ENCODE assay signal across 8 mouse cellular contexts in genomic region chr6:124379331-124379730, GRCm38 (mm10). TPM values are rescaled to one million over a fixed set of nuclear protein-coding genes. Genes with fewer than 3 reads are reported as not detected.
A peak's percentile ranks its signal among the peaks of the same experiment; 100 is the strongest.
DNase-seq lines count a peak whose midpoint lies in the region; ATAC-seq lines count a peak whose summit lies in the region.

No protein-coding gene starts in this region.

- peak; percentile 61 for DNase-seq in heart, adult 8-10 months (ENCODE audit: low spot score)
- DNase-seq in heart, embryonic 10.5 days (ENCODE audit: low spot score), result no peak
- DNase-seq in ES-CJ7 (ENCODE audit: low read depth, low spot score), result peak; percentile 73
- peak; percentile 78 to 83 for DNase-seq in cerebellum, postnatal 10 days
- peak; percentile 46 to 71 for DNase-seq in heart, postnatal 36 days
- DNase-seq in left cerebral cortex, postnatal 10 days (ENCODE audit: extremely low spot score in 1 of 2, low spot score in 2 of 2), result peak; percentile 61 to 63
- peak; percentile 80 for DNase-seq in retina, embryonic 14.5 days (ENCODE audit: low spot score)

- WGBS in heart, embryonic 10.5 days, result 30% methylated on average over 10 of the region's 10 CpGs

- ATAC-seq in activated CD4-positive, CD25-positive, alpha-beta regulatory T cell, adult 4 months, result no peak

- intact Hi-C loops in heart, postnatal 36 days (cut with DNase I), result loop anchor here (1.0 to 2.0 kb wide), 2 partner anchors 117 to 449 kb away; no protein-coding TSS in a partner anchor
- intact Hi-C loops in left cerebral cortex, postnatal 10 days (cut with DNase I), result loop anchor here (10.0 kb wide), 2 partner anchors 1045 to 1485 kb away; no protein-coding TSS in a partner anchor

- no peaks in the 10 kb centered on the region for H3K9me3 ChIP-seq in heart, embryonic 10.5 days

- H3K27ac ChIP-seq in heart, embryonic 10.5 days, result no peak overlapping the region

- no peaks in the 10 kb centered on the region for H3K4me1 ChIP-seq in heart, embryonic 10.5 days

- no peaks in the 10 kb centered on the region for H3K27me3 ChIP-seq in heart, embryonic 10.5 days (ENCODE audit: insufficient read depth, poor library complexity, severe bottlenecking)

- H3K4me3 ChIP-seq in heart, embryonic 10.5 days, result no peak overlapping the region

- H3K36me3 ChIP-seq in heart, embryonic 10.5 days, result no peaks in the 10 kb centered on the region

RNA-seq across cellular contexts. Expression of gene Pex5, which starts 35.5 kb away (rescaled TPM):
- total RNA-seq in heart, adult 8-10 months (2022), result 10 to 100 TPM; 21.3 to 25.4 (median 23.6) TPM
- polyA plus RNA-seq in heart, embryonic 10.5 days (2016; fragmentation: Nextera tagmentation; extraction: Ambion mirVana), result 25.5 and 31.9 TPM in 2 replicates
- total RNA-seq in heart, postnatal 36 days (2021), result 10 to 100 TPM; 26.9 to 28.7 TPM
- total RNA-seq in left cerebral cortex, postnatal 10 days (2021), result 10 to 100 TPM; 79.0 to 84.6 TPM
- 10 to 100 TPM in 1 of 2 experiments, 1 to 10 TPM in 1; 6.9 to 11.6 TPM for polyA plus RNA-seq in activated CD4-positive, CD25-positive, alpha-beta regulatory T cell, adult 4 months (2017; shearing (Covaris generic))
